Mouse (Mus musculus) brain, embryonic 14.5 days (tissue): ENCODE results near the gene Mcm10.

Experiments
- CTCF ChIP-seq: fragments of 200-500 bp; IDR thresholded peaks from 2 replicates; pipeline ENCODE4 v1.5.1; 2012; ENCODE audit warnings: inconsistent platforms, mild to moderate bottlenecking, moderate library complexity, borderline replicate concordance; ENCODE audit not compliant: insufficient read depth, insufficient read length; ENCODE audit errors: extremely low read depth
- POLR2A ChIP-seq: fragments of 200-500 bp; IDR thresholded peaks from 2 replicates; pipeline ENCODE4 v1.6.1; 2012; ENCODE audit warnings: mild to moderate bottlenecking, inconsistent platforms, borderline replicate concordance; ENCODE audit not compliant: poor library complexity, insufficient read depth, insufficient read length, severe bottlenecking; ENCODE audit errors: extremely low read depth

DNA sequence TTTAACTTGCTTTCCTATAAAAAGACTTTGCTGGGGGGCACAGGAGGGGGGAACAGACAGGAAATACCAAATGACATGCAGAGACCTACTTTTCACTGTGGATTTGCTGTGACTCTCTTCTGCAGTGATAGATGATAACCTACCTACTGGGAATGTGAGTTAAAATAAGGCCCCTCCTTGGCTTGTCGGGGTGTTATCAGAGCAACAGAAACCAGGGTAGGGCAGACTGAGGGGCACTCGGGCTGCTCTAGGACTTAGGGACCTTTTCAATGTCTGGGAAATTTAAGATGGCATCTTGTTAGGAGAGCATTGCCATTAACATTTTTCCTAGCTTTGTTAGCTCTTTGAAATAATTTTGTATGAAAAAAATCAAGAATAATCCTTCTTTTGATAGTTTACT is 10.7 kb upstream of the Mcm10 start:
- TF ChIP-seq POLR2A (no peak), CTCF (no peak)
